Mouse (Mus musculus) lung, postnatal 0 days (tissue): ENCODE data around the gene Sept10.
A peak's percentile ranks its signal among the peaks of the same experiment; 100 is the strongest.

Experiments
- CTCF ChIP-seq: IDR thresholded peaks from 2 replicates; pipeline ENCODE4 v1.5.1; 2016; ENCODE audit warnings: antibody characterized with exemption, mild to moderate bottlenecking
- EP300 ChIP-seq: IDR thresholded peaks from 2 replicates; pipeline ENCODE4 v1.6.1; 2016; ENCODE audit warnings: antibody characterized with exemption, mild to moderate bottlenecking, control low read depth

DNA sequence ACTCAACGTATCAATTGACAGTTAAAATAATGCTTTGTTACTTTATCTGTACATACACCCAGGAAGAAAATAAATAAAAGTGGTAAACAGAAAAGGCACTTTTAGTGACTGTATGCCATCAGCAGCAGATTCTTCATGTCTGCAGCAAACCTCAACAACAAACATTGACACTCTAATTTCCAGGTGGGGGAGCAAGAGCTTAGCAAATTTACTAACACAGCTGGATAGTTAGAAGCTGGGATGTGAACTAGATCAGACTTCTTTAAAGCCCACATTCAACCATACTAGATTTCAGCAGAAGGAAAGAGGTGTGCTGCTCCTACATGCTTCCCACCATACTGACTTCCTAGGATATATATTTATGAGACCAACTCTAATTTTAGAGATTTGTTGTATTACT is 49.1 kb downstream of the Sept10 start:
- TF ChIP-seq CTCF = peak; percentile 16; the same call in 1 of the 2 replicates
- no peak for TF ChIP-seq EP300
